Mouse (Mus musculus) layer of hippocampus, adult 6 months (tissue): ENCODE data around the gene Igf2. TPM values are rescaled to one million over a fixed set of nuclear protein-coding genes. Genes with fewer than 3 reads are reported as not detected.
A peak's percentile ranks its signal among the peaks of the same experiment; 100 is the strongest.

ENCODE experiments used
- long read RNA-seq, 2 experiments: library from polyadenylated mRNA; unstranded; transcript quantifications; one replicate each; pipeline ENCODE4 v2.0.0; 2019 to 2020
- microRNA-seq: library from miRNA; unstranded; fragments of <30 nt; microRNA quantifications from one replicate; pipeline ENCODE4 v1.2.0, GENCODE M21; 2020
- polyA plus RNA-seq: library from polyadenylated mRNA; unstranded; fragments of <200 nt; fragmentation: Nextera tagmentation; gene quantifications from 2 replicates; pipeline ENCODE4 v1.2.3, GENCODE M21; 2021

Igf2 gene
- 6.2 and 19.9 TPM in 2 replicates for polyA plus RNA-seq
- long read RNA-seq, experiment 1, partial matches to known transcripts: 1 of 1 reads
- long read RNA-seq, experiment 1, other reads (novel, unspliced or antisense): 0 of 1 reads
- long read RNA-seq, experiment 2: 0 reads

DNA sequence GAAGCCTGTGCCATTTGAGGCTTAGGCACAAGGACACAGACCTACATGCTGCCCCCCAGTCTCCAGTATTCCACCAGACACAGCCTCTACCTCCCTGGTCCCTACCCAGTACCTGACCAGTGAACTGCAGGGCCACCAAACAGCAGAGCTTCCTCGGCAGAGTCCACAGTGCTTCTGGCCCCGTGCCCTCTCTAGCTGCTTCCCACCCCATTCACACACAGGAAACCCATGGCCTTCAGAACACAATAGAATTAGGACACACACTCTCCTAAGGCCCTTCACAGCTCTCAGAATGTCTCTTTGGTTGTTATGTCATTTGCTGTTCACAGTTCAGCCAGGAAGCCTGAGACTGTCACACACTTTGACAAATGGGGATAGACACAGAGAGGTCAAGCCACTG, at the start of gene Igf2:
Gene Igf2, minus strand, starts transcription at position 158 of the 400 bp plus-strand sequence.

DNA sequence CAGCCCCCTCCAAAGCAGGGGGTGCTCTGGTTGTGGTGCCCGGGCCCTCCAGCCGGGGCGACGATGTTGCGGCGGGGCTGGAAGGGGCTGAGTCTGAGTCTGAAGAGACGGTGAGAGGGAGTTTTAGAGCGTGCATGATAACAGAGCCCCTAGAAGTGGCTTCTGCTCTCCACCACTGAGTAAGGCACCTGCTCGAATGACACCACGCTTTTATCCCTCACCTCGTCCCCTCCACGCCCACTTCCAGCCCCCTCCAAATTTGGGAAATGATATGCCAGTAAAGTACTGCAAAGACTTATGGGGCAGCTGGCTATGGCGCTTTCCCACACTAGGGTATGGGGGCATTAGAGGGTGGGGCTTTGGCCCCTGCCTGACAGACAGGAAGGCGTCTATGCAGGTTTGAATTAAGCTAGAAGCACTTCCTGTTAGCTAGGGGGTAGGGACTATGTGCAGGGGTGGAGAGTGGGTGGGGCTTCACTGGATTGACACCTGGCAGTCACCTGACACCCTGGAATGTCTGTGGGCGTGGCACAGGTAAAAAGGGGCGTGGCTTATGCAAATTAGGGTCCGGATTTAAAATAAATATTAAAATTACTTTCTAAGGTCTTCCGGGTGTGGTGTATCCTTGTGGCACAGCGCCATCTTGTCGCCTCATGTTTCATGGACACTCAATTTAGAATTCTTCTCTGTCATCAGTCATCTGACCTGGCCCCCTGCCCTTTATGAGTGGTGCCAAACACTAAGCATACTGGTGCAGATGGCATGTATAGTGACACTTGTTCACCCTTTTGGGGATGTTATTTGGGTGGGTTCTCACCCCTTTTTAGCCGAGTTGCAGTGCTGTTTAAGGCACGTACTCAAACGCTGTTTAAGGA, 3.4 kb upstream of the Igf2 start, which contains the start of gene Gm49394:
Gene Gm49394, minus strand, starts transcription at position 192 of the 875 bp plus-strand sequence.

Small RNA genes lying within 50 kb of the gene (microRNA-seq; reads per million reads assigned to microRNA genes)
- gene Mir483: 49.0 reads per million, percentile 51 among the genes with 10 or more reads in this experiment

Other genes starting within 250 kb of the Igf2 start
- gene Syt8, start 232.0 kb downstream of the Igf2 start, polyA plus RNA-seq: not detected in 2 replicates
- gene Tnni2, start 225.0 kb downstream of the Igf2 start, polyA plus RNA-seq: 0.95 and 1.1 TPM in 2 replicates
- 2.4 and 3.4 TPM in 2 replicates for gene Lsp1, start 206.0 kb downstream of the Igf2 start, polyA plus RNA-seq
- 0.19 and 0.25 TPM in 2 replicates for gene Tnnt3, start 168.0 kb downstream of the Igf2 start, polyA plus RNA-seq
- gene Mrpl23, start 134.1 kb downstream of the Igf2 start, polyA plus RNA-seq: 42.3 and 45.9 TPM in 2 replicates
- gene Gm49394, start 3.1 kb upstream of the Igf2 start, polyA plus RNA-seq: not detected in 2 replicates
- gene Ins2, start 76.6 kb upstream of the Igf2 start, polyA plus RNA-seq: 3.6 TPM in 1 of 2 replicates, not detected in the other